Mouse (Mus musculus) cerebellum, adult 2 months (tissue): ENCODE data around the gene Asgr2.

Experiments
- CTCF ChIP-seq: fragments of 200-500 bp; IDR thresholded peaks from 2 replicates; pipeline ENCODE4 v1.5.1; 2011; ENCODE audit warnings: low read depth, mild to moderate bottlenecking, control low read depth, low read length, moderate library complexity, borderline replicate concordance; ENCODE audit not compliant: insufficient read depth
- POLR2A ChIP-seq: fragments of 200-500 bp; IDR thresholded peaks from 2 replicates; pipeline ENCODE4 v1.6.1; 2011; ENCODE audit warnings: low read length, control low read depth, borderline replicate concordance; ENCODE audit not compliant: insufficient read depth

DNA sequence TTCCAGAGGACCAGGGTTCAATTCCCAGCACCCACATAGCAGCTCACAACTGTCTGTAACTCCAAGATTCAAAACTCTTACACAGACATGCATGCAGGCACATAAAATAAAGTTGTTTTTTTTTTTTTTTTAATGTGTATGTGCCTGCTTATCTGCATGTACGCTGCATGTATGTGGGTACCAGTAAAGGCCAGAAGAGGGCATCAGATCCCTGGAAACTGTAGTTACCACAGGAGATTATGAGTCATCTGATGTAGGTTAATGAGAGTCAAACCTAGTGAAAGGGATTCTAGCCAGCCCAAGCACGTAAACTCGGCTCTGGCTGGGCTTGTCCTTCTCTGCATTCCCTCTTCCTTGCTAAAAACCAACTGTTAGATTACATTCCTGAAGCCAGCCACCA lies 58.6 kb downstream of the Asgr2 start:
- TF ChIP-seq CTCF (no peak), POLR2A (no peak)
